16 mouse cellular contexts compared by ENCODE assay signal in genomic region chr10:78452641-78453040, GRCm38 (mm10). TPM values are rescaled to one million over a fixed set of nuclear protein-coding genes. Genes with fewer than 3 reads are reported as not detected.
DNase-seq lines count a peak whose midpoint lies in the region; ATAC-seq and TF ChIP-seq lines count a peak whose summit lies in the region.
"Had no signal": no experiment of that assay in that cellular context is flagged by ENCODE, and none has a peak within 500 bp of the region (broad histone marks: within the 10 kb centered on the region; RNA-seq: fewer than 3 reads in every experiment).

No protein-coding gene starts in this region.

- no peak for TF ChIP-seq EP300 in lung, postnatal 0 days (IDR thresholded peaks at IDR 0.05)

- peak; percentile 44 for DNase-seq in hindbrain, embryonic 10.5 days (ENCODE audit: low spot score)
- no peak for DNase-seq in hindbrain, embryonic 14.5 days (ENCODE audit: low spot score)
- DNase-seq in adrenal gland, postnatal 36 days: peak; percentile 49 to 71
- DNase-seq in lung, postnatal 0 days (ENCODE audit: low spot score): no peak
- DNase-seq: gastrocnemius, postnatal 14 days; kidney, postnatal 25 days; liver, embryonic 13.5 days; right cerebral cortex, postnatal 4 days had no signal

- peaks cover 33% of the 10 kb centered on the region for H3K4me1 ChIP-seq in hindbrain, embryonic 10.5 days (replicated peaks)
- H3K4me1 ChIP-seq in hindbrain, embryonic 14.5 days (replicated peaks; ENCODE audit: control insufficient read depth, insufficient read depth, low read length): peaks cover 12% of the 10 kb centered on the region; the same call in 1 of the 2 replicates
- H3K4me1 ChIP-seq in cortical plate, adult 2 months (ENCODE audit: control insufficient read depth, insufficient read depth, low read length): peaks cover 3% of the 10 kb centered on the region; the same call in 1 of the 2 replicates
- H3K4me1 ChIP-seq in neural tube, embryonic 13.5 days (replicated peaks): peaks cover 13% of the 10 kb centered on the region
- no peaks in the 10 kb centered on the region for H3K4me1 ChIP-seq in lung, postnatal 0 days (ENCODE audit: insufficient read depth, low read depth, low read length)

- WGBS in hindbrain, embryonic 10.5 days: 18% methylated on average over 4 of the region's 4 CpGs
- WGBS in hindbrain, embryonic 14.5 days: 13% methylated on average over 4 of the region's 4 CpGs
- WGBS in neural tube, embryonic 13.5 days: 10% methylated on average over 4 of the region's 4 CpGs
- 44% methylated on average over 4 of the region's 4 CpGs for WGBS in lung, postnatal 0 days

- H3K4me3 ChIP-seq in hindbrain, embryonic 10.5 days: no peak overlapping the region
- H3K4me3 ChIP-seq in hindbrain, embryonic 14.5 days (replicated peaks; ENCODE audit: low read length): no peak overlapping the region
- H3K4me3 ChIP-seq in cortical plate, adult 2 months (ENCODE audit: insufficient read depth, low read length): no peak overlapping the region
- H3K4me3 ChIP-seq in neural tube, embryonic 13.5 days: no peak overlapping the region
- H3K4me3 ChIP-seq in lung, postnatal 0 days (ENCODE audit: low read depth, low read length): no peak overlapping the region
- H3K4me3 ChIP-seq: forebrain, embryonic 13.5 days; heart, embryonic 15.5 days; intestine, embryonic 15.5 days; liver, embryonic 13.5 days; stomach, embryonic 15.5 days had no signal

- H3K27me3 ChIP-seq in hindbrain, embryonic 10.5 days (ENCODE audit: insufficient read depth, poor library complexity, severe bottlenecking): no peaks in the 10 kb centered on the region
- H3K27me3 ChIP-seq in hindbrain, embryonic 14.5 days (ENCODE audit: control insufficient read depth, insufficient read depth, low read length): no peaks in the 10 kb centered on the region
- no peaks in the 10 kb centered on the region for H3K27me3 ChIP-seq in neural tube, embryonic 13.5 days
- H3K27me3 ChIP-seq in lung, postnatal 0 days (replicated peaks; ENCODE audit: insufficient read depth, low read length): no peaks in the 10 kb centered on the region
- H3K27me3 ChIP-seq: forebrain, embryonic 13.5 days; heart, embryonic 15.5 days; intestine, embryonic 15.5 days; liver, embryonic 13.5 days; stomach, embryonic 15.5 days had no signal

- no peak overlapping the region for H3K4me2 ChIP-seq in hindbrain, embryonic 14.5 days (replicated peaks)
- H3K4me2 ChIP-seq in neural tube, embryonic 13.5 days: no peak overlapping the region
- no peak overlapping the region for H3K4me2 ChIP-seq in lung, postnatal 0 days (replicated peaks; ENCODE audit: low read depth, low read length)
- H3K4me2 ChIP-seq: forebrain, embryonic 13.5 days; heart, embryonic 15.5 days; intestine, embryonic 15.5 days; liver, embryonic 13.5 days; stomach, embryonic 15.5 days had no signal

- no peak for TF ChIP-seq CTCF in cortical plate, adult 2 months (IDR thresholded peaks at IDR 0.05; ENCODE audit: extremely low read depth, insufficient read depth, low read length)
- no peak for TF ChIP-seq CTCF in lung, postnatal 0 days (IDR thresholded peaks at IDR 0.05)

- ATAC-seq in hindbrain, embryonic 14.5 days (ENCODE audit: low FRiP score): no peak
- ATAC-seq in neural tube, embryonic 13.5 days (ENCODE audit: low read depth): no peak
- no peak for ATAC-seq in megakaryocyte-erythroid progenitor cell, adult 5-6 weeks (replicated peaks; ENCODE audit: low FRiP score, low TSS enrichment, poor library complexity, severe bottlenecking)
- ATAC-seq in lung, postnatal 0 days: no peak
- ATAC-seq: forebrain, embryonic 13.5 days; intestine, embryonic 15.5 days had no signal

- no peak overlapping the region for H3K9ac ChIP-seq in hindbrain, embryonic 14.5 days
- H3K9ac ChIP-seq in neural tube, embryonic 13.5 days: peak overlapping the region; percentile 34; the same call in 1 of the 2 replicates
- H3K9ac ChIP-seq in lung, postnatal 0 days (replicated peaks; ENCODE audit: low read depth): no peak overlapping the region
- H3K9ac ChIP-seq: forebrain, embryonic 13.5 days; heart, embryonic 15.5 days; intestine, embryonic 15.5 days; liver, embryonic 13.5 days; stomach, embryonic 15.5 days had no signal

- TF ChIP-seq POLR2A in cortical plate, adult 2 months (IDR thresholded peaks at IDR 0.05; ENCODE audit: extremely low read depth, insufficient read depth, low read length): no peak

- peak overlapping the region; percentile 66 for H3K27ac ChIP-seq in hindbrain, embryonic 10.5 days
- no peak overlapping the region; the same call in 1 of the 2 replicates for H3K27ac ChIP-seq in hindbrain, embryonic 14.5 days
- H3K27ac ChIP-seq in cortical plate, adult 2 months (ENCODE audit: insufficient read depth, low read length): peak overlapping the region; percentile 91
- no peak overlapping the region for H3K27ac ChIP-seq in neural tube, embryonic 13.5 days (replicated peaks)
- no peak overlapping the region for H3K27ac ChIP-seq in lung, postnatal 0 days (ENCODE audit: low read length)
- H3K27ac ChIP-seq: forebrain, embryonic 13.5 days; heart, embryonic 15.5 days; intestine, embryonic 15.5 days; liver, embryonic 13.5 days; macrophage; stomach, embryonic 15.5 days had no signal

- no peaks in the 10 kb centered on the region for H3K9me3 ChIP-seq in hindbrain, embryonic 10.5 days
- H3K9me3 ChIP-seq in hindbrain, embryonic 14.5 days (ENCODE audit: control insufficient read depth, low read length): no peaks in the 10 kb centered on the region
- no peaks in the 10 kb centered on the region for H3K9me3 ChIP-seq in neural tube, embryonic 13.5 days
- H3K9me3 ChIP-seq in lung, postnatal 0 days (ENCODE audit: low read length): no peaks in the 10 kb centered on the region
- H3K9me3 ChIP-seq: forebrain, embryonic 13.5 days; heart, embryonic 15.5 days; intestine, embryonic 15.5 days; liver, embryonic 13.5 days; stomach, embryonic 15.5 days had no signal

- H3K36me3 ChIP-seq in hindbrain, embryonic 10.5 days: peaks cover 21% of the 10 kb centered on the region
- H3K36me3 ChIP-seq in hindbrain, embryonic 14.5 days (replicated peaks; ENCODE audit: control insufficient read depth, insufficient read depth): peaks cover 26% of the 10 kb centered on the region
- peaks cover 17% of the 10 kb centered on the region for H3K36me3 ChIP-seq in neural tube, embryonic 13.5 days
- no peaks in the 10 kb centered on the region for H3K36me3 ChIP-seq in lung, postnatal 0 days (ENCODE audit: insufficient read depth, low read length)
- H3K36me3 ChIP-seq: stomach, embryonic 15.5 days had no signal

RNA-seq across cellular contexts. Expression of gene Pdxk, which starts 12.1 kb away (rescaled TPM):
- 10.0 and 11.1 TPM in 2 replicates for polyA plus RNA-seq in hindbrain, embryonic 10.5 days (2016; fragmentation: Nextera tagmentation; extraction: Ambion mirVana)
- 30.0 and 32.9 TPM in 2 replicates for polyA plus RNA-seq in hindbrain, embryonic 14.5 days (2014; fragmentation: Nextera tagmentation; extraction: Ambion mirVana)
- 10 to 100 TPM; 26.4 to 27.3 TPM for total RNA-seq in adrenal gland, postnatal 36 days (2021)
- polyA plus RNA-seq in cortical plate, adult 2 months (2012; rRNA removed): 76.7 and 77.7 TPM in 2 replicates
- 16.1 and 18.6 TPM in 2 replicates for polyA plus RNA-seq in neural tube, embryonic 13.5 days (2015; fragmentation: Nextera tagmentation; extraction: Ambion mirVana)
- 19.2 and 20.1 TPM in 2 replicates for total RNA-seq in megakaryocyte-erythroid progenitor cell, adult 5-6 weeks (2014; fragmentation: Nextera tagmentation)
- total RNA-seq in megakaryocyte-erythroid progenitor cell, adult 5-6 weeks (2017): 8.5 and 16.1 TPM in 2 replicates
- polyA plus RNA-seq in lung, postnatal 0 days (2015; fragmentation: Nextera tagmentation; extraction: Ambion mirVana): 4.7 and 4.9 TPM in 2 replicates

RNA-seq across cellular contexts. Expression of gene Cstb, which starts 27.2 kb away (rescaled TPM):
- 117 and 129 TPM in 2 replicates for polyA plus RNA-seq in hindbrain, embryonic 10.5 days (2016; fragmentation: Nextera tagmentation; extraction: Ambion mirVana)
- 97.3 and 119 TPM in 2 replicates for polyA plus RNA-seq in hindbrain, embryonic 14.5 days (2014; fragmentation: Nextera tagmentation; extraction: Ambion mirVana)
- 100 to 1,000 TPM; 268 to 380 TPM for total RNA-seq in adrenal gland, postnatal 36 days (2021)
- polyA plus RNA-seq in cortical plate, adult 2 months (2012; rRNA removed): 69.3 and 78.3 TPM in 2 replicates
- 107 and 115 TPM in 2 replicates for polyA plus RNA-seq in neural tube, embryonic 13.5 days (2015; fragmentation: Nextera tagmentation; extraction: Ambion mirVana)
- 55.3 and 72.9 TPM in 2 replicates for total RNA-seq in megakaryocyte-erythroid progenitor cell, adult 5-6 weeks (2014; fragmentation: Nextera tagmentation)
- total RNA-seq in megakaryocyte-erythroid progenitor cell, adult 5-6 weeks (2017): 28.9 and 35.7 TPM in 2 replicates
- polyA plus RNA-seq in lung, postnatal 0 days (2015; fragmentation: Nextera tagmentation; extraction: Ambion mirVana): 440 and 490 TPM in 2 replicates

RNA-seq across cellular contexts. Expression of gene Rrp1, which starts 39.8 kb away (rescaled TPM):
- 322 and 331 TPM in 2 replicates for polyA plus RNA-seq in hindbrain, embryonic 10.5 days (2016; fragmentation: Nextera tagmentation; extraction: Ambion mirVana)
- 324 and 336 TPM in 2 replicates for polyA plus RNA-seq in hindbrain, embryonic 14.5 days (2014; fragmentation: Nextera tagmentation; extraction: Ambion mirVana)
- total RNA-seq in adrenal gland, postnatal 36 days (2021): 100 to 1,000 TPM; 243 to 258 TPM
- 519 and 613 TPM in 2 replicates for polyA plus RNA-seq in cortical plate, adult 2 months (2012; rRNA removed)
- 365 and 462 TPM in 2 replicates for polyA plus RNA-seq in neural tube, embryonic 13.5 days (2015; fragmentation: Nextera tagmentation; extraction: Ambion mirVana)
- total RNA-seq in megakaryocyte-erythroid progenitor cell, adult 5-6 weeks (2014; fragmentation: Nextera tagmentation): 202 and 217 TPM in 2 replicates
- 450 and 532 TPM in 2 replicates for total RNA-seq in megakaryocyte-erythroid progenitor cell, adult 5-6 weeks (2017)
- polyA plus RNA-seq in lung, postnatal 0 days (2015; fragmentation: Nextera tagmentation; extraction: Ambion mirVana): 171 and 175 TPM in 2 replicates

Comparison
In these comparisons a context has a peak if more than half of its experiments do, and no peak if none do; other contexts are left out.
1. DNase-seq: peak in hindbrain, embryonic 10.5 days (single experiment) and adrenal gland, postnatal 36 days (2 of 2); none in hindbrain, embryonic 14.5 days (single experiment) and lung, postnatal 0 days (single experiment).
2. H3K27ac ChIP-seq: peak in hindbrain, embryonic 10.5 days (single experiment) and cortical plate, adult 2 months (single experiment); none in hindbrain, embryonic 14.5 days (single experiment), neural tube, embryonic 13.5 days (single experiment) and lung, postnatal 0 days (single experiment).